Mouse (Mus musculus) midbrain, embryonic 16.5 days (tissue): ENCODE measurements around the gene Gm49373. TPM values are rescaled to one million over a fixed set of nuclear protein-coding genes. Genes with fewer than 3 reads are reported as not detected.

Experiments used
- ATAC-seq: fragments of 200-750 bp; cut with Nextera tagmentation; 2 replicates; pipeline ENCODE4 v1.8.0; 2017; ENCODE audit warnings: moderate TSS enrichment
- H3K27ac ChIP-seq: fragments of 300-500 bp; sonication (generic); 2 replicates; pipeline ENCODE4 v1.5.1; 2014; ENCODE audit warnings: mild to moderate bottlenecking, low read length, mixed read lengths
- H3K27me3 ChIP-seq: fragments of 300-500 bp; sonication (generic); 2 replicates; pipeline ENCODE4 v1.6.1; 2014; ENCODE audit warnings: low read depth, low read length, mixed read lengths; ENCODE audit not compliant: control insufficient read depth, insufficient read depth
- H3K36me3 ChIP-seq: fragments of 300-500 bp; sonication (generic); 2 replicates; pipeline ENCODE4 v1.6.1; 2014; ENCODE audit warnings: mild to moderate bottlenecking, low read length, moderate library complexity, mixed read lengths; ENCODE audit not compliant: control insufficient read depth, insufficient read depth
- H3K4me1 ChIP-seq: fragments of 300-500 bp; sonication (generic); 2 replicates; pipeline ENCODE4 v1.6.1; 2014; ENCODE audit warnings: mild to moderate bottlenecking, low read length, mixed read lengths; ENCODE audit not compliant: control insufficient read depth, insufficient read depth
- H3K4me2 ChIP-seq: fragments of 300-500 bp; sonication (generic); 2 replicates; pipeline ENCODE4 v1.6.1; 2014; ENCODE audit warnings: mild to moderate bottlenecking, low read length, mixed read lengths
- H3K4me3 ChIP-seq: fragments of 300-500 bp; sonication (generic); 2 replicates; pipeline ENCODE4 v1.5.1; 2014; ENCODE audit warnings: low read depth, mild to moderate bottlenecking, low read length, moderate library complexity, mixed read lengths
- H3K9ac ChIP-seq: fragments of 300-500 bp; sonication (generic); 2 replicates; pipeline ENCODE4 v1.6.1; 2014; ENCODE audit warnings: low read depth, low read length, mixed read lengths
- H3K9me3 ChIP-seq: fragments of 300-500 bp; sonication (generic); replicated peaks from 2 replicates; pipeline ENCODE4 v1.6.1; 2014; ENCODE audit warnings: mild to moderate bottlenecking, low read length, mixed read lengths; ENCODE audit not compliant: control insufficient read depth, poor library complexity, severe bottlenecking
- WGBS: fragments of 180-500 bp; shearing (Covaris S2); extraction: QIAGEN DNeasy Blood & Tissue Kit; methylation state at CpG from one replicate; pipeline ENCODE4 v1.1.7; 2014; 5-methylcytosine and 5-hydroxymethylcytosine counted together
- polyA plus RNA-seq: library from polyadenylated mRNA; unstranded; fragments of >200 nt; fragmentation: Nextera tagmentation; extraction: Ambion mirVana; gene quantifications from 2 replicates; pipeline ENCODE4 v1.2.1, GENCODE M21; 2015

Gene Gm49373
- 1.8 and 1.9 TPM in 2 replicates for polyA plus RNA-seq

- H3K4me2 ChIP-seq, result peak within 1 kb of the TSS; percentile 85
- H3K27ac ChIP-seq, result peak within 1 kb of the TSS; percentile 70
- 2% methylated on average over 58 of the region's 58 CpGs for WGBS
- H3K4me3 ChIP-seq, result peak within 1 kb of the TSS; percentile 93
- H3K4me1 ChIP-seq, result peaks cover 16% of the 10 kb centered on the region
- peak within 1 kb of the TSS; percentile 91 for H3K9ac ChIP-seq
- no peaks in the 10 kb centered on the region for H3K27me3 ChIP-seq
- peaks cover 20% of the 10 kb centered on the region for H3K36me3 ChIP-seq
- ATAC-seq, result peak; percentile 94
- no peaks in the 10 kb centered on the region for H3K9me3 ChIP-seq
Measured at GRCm38 (mm10) chr9:21073044-21073840, at the start of gene Gm49373, which contains the start of gene Fdx1l. Gene Gm49373 (minus strand): TSS chr9:21073096. Gene Fdx1l (minus strand): TSS chr9:21073614.

GRCm38 (mm10) chr9:21121483-21121882 lies 48.6 kb upstream of the Gm49373 start:
- no peak overlapping the region for H3K4me3 ChIP-seq
- H3K9ac ChIP-seq, result no peak overlapping the region
- H3K36me3 ChIP-seq, result peaks cover 23% of the 10 kb centered on the region
- H3K4me1 ChIP-seq, result no peaks in the 10 kb centered on the region
- 94% methylated on average over 16 of the region's 16 CpGs for WGBS
- H3K9me3 ChIP-seq, result no peaks in the 10 kb centered on the region
- no peak overlapping the region for H3K4me2 ChIP-seq
- no peak overlapping the region for H3K27ac ChIP-seq
- no peak for ATAC-seq
- no peaks in the 10 kb centered on the region for H3K27me3 ChIP-seq

- H3K36me3 ChIP-seq, result peaks cover 18% of the 10 kb centered on the region
- no peak overlapping the region for H3K4me3 ChIP-seq
- WGBS, result 82% methylated on average over 6 of the region's 6 CpGs
- no peak overlapping the region for H3K9ac ChIP-seq
- H3K9me3 ChIP-seq, result no peaks in the 10 kb centered on the region
- no peaks in the 10 kb centered on the region for H3K27me3 ChIP-seq
- ATAC-seq, result no peak
- H3K4me1 ChIP-seq, result no peaks in the 10 kb centered on the region
- H3K27ac ChIP-seq, result no peak overlapping the region
- no peak overlapping the region for H3K4me2 ChIP-seq
Measured at GRCm38 (mm10) chr9:21117073-21117472, 44.2 kb upstream of the Gm49373 start.

GRCm38 (mm10) chr9:21115105-21115504 lies 42.2 kb upstream of the Gm49373 start:
- Histone ChIP-seq H3K4me1 (no peaks in the 10 kb centered on the region), H3K4me3 (no peak overlapping the region), H3K27ac (no peak overlapping the region), H3K9me3 (no peaks in the 10 kb centered on the region), H3K9ac (no peak overlapping the region), H3K36me3 (peaks cover 6% of the 10 kb centered on the region; the same call in 1 of the 2 replicates), H3K27me3 (no peaks in the 10 kb centered on the region), H3K4me2 (no peak overlapping the region)
- WGBS, result 89% methylated on average over 8 of the region's 8 CpGs
- no peak for ATAC-seq

GRCm38 (mm10) chr9:21114190-21114589 lies 41.3 kb upstream of the Gm49373 start:
- H3K4me2 ChIP-seq, result no peak overlapping the region
- peaks cover 6% of the 10 kb centered on the region; the same call in 1 of the 2 replicates for H3K36me3 ChIP-seq
- no peaks in the 10 kb centered on the region for H3K4me1 ChIP-seq
- no peaks in the 10 kb centered on the region for H3K27me3 ChIP-seq
- H3K27ac ChIP-seq, result no peak overlapping the region
- no peak for ATAC-seq
- H3K4me3 ChIP-seq, result no peak overlapping the region
- 94% methylated on average over 7 of the region's 7 CpGs for WGBS
- no peak overlapping the region for H3K9ac ChIP-seq
- no peaks in the 10 kb centered on the region for H3K9me3 ChIP-seq

- 93% methylated on average over 6 of the region's 6 CpGs for WGBS
- H3K4me1 ChIP-seq, result no peaks in the 10 kb centered on the region
Measured at GRCm38 (mm10) chr9:21113751-21114150, 40.9 kb upstream of the Gm49373 start.

GRCm38 (mm10) chr9:21107607-21108237 lies 34.8 kb upstream of the Gm49373 start:
- H3K4me3 ChIP-seq, result no peak overlapping the region
- no peak overlapping the region for H3K27ac ChIP-seq
- H3K4me2 ChIP-seq, result no peak overlapping the region
- no peaks in the 10 kb centered on the region for H3K4me1 ChIP-seq
- no peaks in the 10 kb centered on the region for H3K27me3 ChIP-seq
- no peak overlapping the region for H3K9ac ChIP-seq
- no peak for ATAC-seq
- no peaks in the 10 kb centered on the region for H3K36me3 ChIP-seq
- 44% methylated on average over 23 of the region's 23 CpGs for WGBS
- no peaks in the 10 kb centered on the region for H3K9me3 ChIP-seq

More at GRCm38 (mm10) chr9:21113751-21114150, 40.9 kb upstream of the Gm49373 start:
- no peaks in the 10 kb centered on the region for H3K9me3 ChIP-seq
- no peak overlapping the region for H3K4me3 ChIP-seq
- no peaks in the 10 kb centered on the region for H3K27me3 ChIP-seq
- H3K36me3 ChIP-seq, result peaks cover 6% of the 10 kb centered on the region; the same call in 1 of the 2 replicates
- no peak overlapping the region for H3K27ac ChIP-seq
- ATAC-seq, result no peak
- no peak overlapping the region for H3K4me2 ChIP-seq
- no peak overlapping the region for H3K9ac ChIP-seq

- no peaks in the 10 kb centered on the region for H3K36me3 ChIP-seq
- no peak for ATAC-seq
- no peak overlapping the region for H3K4me2 ChIP-seq
- 78% methylated on average over 5 of the region's 5 CpGs for WGBS
- no peak overlapping the region for H3K4me3 ChIP-seq
- H3K9ac ChIP-seq, result no peak overlapping the region
- H3K27me3 ChIP-seq, result no peaks in the 10 kb centered on the region
- H3K27ac ChIP-seq, result no peak overlapping the region
- no peaks in the 10 kb centered on the region for H3K4me1 ChIP-seq
- no peaks in the 10 kb centered on the region for H3K9me3 ChIP-seq
Measured at GRCm38 (mm10) chr9:21105760-21106564, 33.1 kb upstream of the Gm49373 start.
